Mouse (Mus musculus): Measurements from ENCODE around the gene Glrp1. TPM values are rescaled to one million over a fixed set of nuclear protein-coding genes. Genes with fewer than 3 reads are reported as not detected.

Glrp1 gene
- polyA plus RNA-seq, 1 experiment from 2014 or later: 0.28 TPM

Other genes with a start within 250 kb of the Glrp1 start
- 184 and 186 TPM in 2 replicates for gene Hjurp, start 232.4 kb downstream of the Glrp1 start, polyA plus RNA-seq (2015; fragmentation: Nextera tagmentation; extraction: Ambion mirVana)
- 0.04 TPM in 1 of 2 replicates, not detected in the other for gene Trpm8, start 232.4 kb downstream of the Glrp1 start, polyA plus RNA-seq (2015; fragmentation: Nextera tagmentation; extraction: Ambion mirVana)
- gene Spp2, start 103.1 kb downstream of the Glrp1 start, polyA plus RNA-seq (2015; fragmentation: Nextera tagmentation; extraction: Ambion mirVana): 0.60 and 7.5 TPM in 2 replicates
- gene Arl4c, start 192.2 kb upstream of the Glrp1 start, polyA plus RNA-seq (2015; fragmentation: Nextera tagmentation; extraction: Ambion mirVana): 15.2 and 17.0 TPM in 2 replicates

All from lung, embryonic 16.5 days (tissue).